Mouse (Mus musculus) heart, adult 2 months (tissue): ENCODE measurements around the gene Mras. TPM values are rescaled to one million over a fixed set of nuclear protein-coding genes. Genes with fewer than 3 reads are reported as not detected.
A peak's percentile ranks its signal among the peaks of the same experiment; 100 is the strongest.

Source experiments
- DNase-seq, 2 experiments: peaks; one replicate each; pipeline ENCODE4 v3.0.0; 2021
- H3K27ac ChIP-seq: fragments of 200-600 bp; 2 replicates; pipeline ENCODE4 v1.8.1; 2022
- H3K27me3 ChIP-seq: fragments of 200-500 bp; 2 replicates; pipeline ENCODE4 v1.6.1; 2012; ENCODE audit warnings: mild to moderate bottlenecking, low read length, inconsistent platforms, mixed read lengths; ENCODE audit not compliant: control insufficient read depth, insufficient read depth
- H3K36me3 ChIP-seq: fragments of 200-500 bp; 2 replicates; pipeline ENCODE4 v1.6.1; 2012; ENCODE audit warnings: low read length, inconsistent platforms; ENCODE audit not compliant: control insufficient read depth, insufficient read depth
- H3K4me1 ChIP-seq: fragments of 200-500 bp; 2 replicates; pipeline ENCODE4 v1.6.1; 2011; ENCODE audit warnings: low read length; ENCODE audit not compliant: control insufficient read depth, insufficient read depth
- H3K4me3 ChIP-seq: fragments of 200-600 bp; 2 replicates; pipeline ENCODE4 v1.8.1; 2022
- H3K79me2 ChIP-seq: fragments of 200-500 bp; replicated peaks from 2 replicates; pipeline ENCODE4 v1.6.1; 2012; ENCODE audit warnings: mild to moderate bottlenecking, inconsistent platforms, low read length, moderate library complexity, mixed read lengths; ENCODE audit not compliant: control insufficient read depth, insufficient read depth
- H3K9ac ChIP-seq: fragments of 200-500 bp; 2 replicates; pipeline ENCODE4 v1.6.1; 2012; ENCODE audit warnings: low read depth, mild to moderate bottlenecking, control low read depth, inconsistent platforms, low read length, mixed read lengths
- CTCF ChIP-seq: fragments of 200-600 bp; IDR thresholded peaks from 2 replicates; pipeline ENCODE4 v1.8.1; 2022; ENCODE audit warnings: antibody characterized with exemption, mild to moderate bottlenecking, moderate library complexity
- EP300 ChIP-seq: fragments of 200-500 bp; IDR thresholded peaks from 2 replicates; pipeline ENCODE4 v1.6.1; 2011; ENCODE audit warnings: low read depth, low read length, control low read depth; ENCODE audit not compliant: insufficient read depth
- POLR2A ChIP-seq: fragments of 200-500 bp; IDR thresholded peaks from 2 replicates; pipeline ENCODE4 v1.6.1; 2011; ENCODE audit warnings: mild to moderate bottlenecking, low read depth, low read length, control low read depth; ENCODE audit not compliant: insufficient read depth
- WGBS: fragments of 180-500 bp; shearing (Covaris S2); methylation state at CpG from one replicate; pipeline ENCODE4 v1.1.7; 2018; 5-methylcytosine and 5-hydroxymethylcytosine counted together
- intact Hi-C: fragments of 180-260 bp; cut with DNase I; formaldehyde crosslinking; loops from one replicate; pipeline ENCODE4 v1.15.1; 2025
- polyA plus RNA-seq: library from polyadenylated mRNA; depleted of rRNA; stranded (reverse); fragments of >200 nt; gene quantifications from 2 replicates; pipeline ENCODE4 v1.2.3, GENCODE M21; 2012
- total RNA-seq, 2 experiments: library from RNA; stranded (reverse); gene quantifications; 2 replicates each; pipeline ENCODE4 v1.2.3; 2021

Gene Mras
- total and polyA plus RNA-seq, 3 experiments, result 4.7 to 6.6 (median 5.1) TPM

DNA sequence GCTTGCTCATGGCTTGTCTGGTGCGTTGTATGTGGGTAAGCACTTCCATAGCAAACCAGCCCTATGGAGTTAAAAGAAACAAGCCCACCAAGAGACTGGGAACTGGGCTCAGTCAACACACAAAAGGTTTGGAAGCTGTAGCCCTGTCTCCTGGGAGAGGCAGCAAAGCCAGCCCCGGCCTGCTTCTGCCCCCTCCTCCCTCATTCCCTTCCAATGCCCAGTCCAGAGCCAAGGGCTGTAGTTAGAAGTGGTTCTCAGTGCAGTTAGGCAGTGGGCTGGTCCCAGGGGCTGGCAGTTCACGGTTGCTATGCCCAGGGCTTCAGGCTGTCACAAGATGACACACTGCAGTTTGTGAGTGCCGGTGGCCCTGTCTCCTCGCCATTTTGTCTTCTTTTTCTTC is 49.1 kb downstream of the Mras start:
- WGBS, result 87% methylated on average over 5 of the region's 5 CpGs
- no peak for TF ChIP-seq CTCF
- TF ChIP-seq POLR2A, result no peak
- TF ChIP-seq EP300, result no peak
- intact Hi-C loops, result no loop called here

DNA sequence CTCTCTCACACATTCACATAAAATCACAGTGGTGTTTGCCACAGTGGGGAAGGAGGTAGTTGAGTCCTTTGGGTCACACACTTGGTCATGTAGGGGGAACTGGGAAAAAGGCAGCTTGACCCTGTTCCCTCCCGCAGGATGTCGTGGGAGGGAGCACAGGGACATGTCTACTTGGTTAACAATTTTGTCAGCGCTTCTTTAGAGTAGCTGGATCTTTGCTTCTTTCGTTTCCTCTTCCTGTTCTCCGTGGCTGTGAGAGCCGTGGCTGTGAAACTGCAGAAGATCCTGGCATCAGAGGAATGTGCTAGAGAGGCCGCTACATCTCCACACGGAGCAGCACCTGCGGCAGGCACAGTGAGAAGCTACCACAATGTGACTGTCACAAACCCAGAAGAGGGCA is 54.6 kb downstream of the Mras start:
- no peaks in the 10 kb centered on the region for H3K79me2 ChIP-seq
- peak in 1 of 2 experiments; percentile 23 for DNase-seq
- H3K9ac ChIP-seq, result no peak overlapping the region
- H3K4me3 ChIP-seq, result no peak overlapping the region
- no peaks in the 10 kb centered on the region for H3K36me3 ChIP-seq
- no peaks in the 10 kb centered on the region for H3K27me3 ChIP-seq
- no peak overlapping the region for H3K27ac ChIP-seq
- 46% methylated on average over 9 of the region's 9 CpGs for WGBS
- H3K4me1 ChIP-seq, result no peaks in the 10 kb centered on the region
- intact Hi-C loops, result no loop called here
- TF ChIP-seq POLR2A (no peak), EP300 (no peak), CTCF (no peak)

More for the DNA sequence above, 49.1 kb downstream of the Mras start:
- H3K79me2 ChIP-seq, result no peaks in the 10 kb centered on the region
- no peaks in the 10 kb centered on the region for H3K27me3 ChIP-seq
- no peak overlapping the region for H3K4me3 ChIP-seq
- no peak overlapping the region for H3K9ac ChIP-seq
- H3K36me3 ChIP-seq, result no peaks in the 10 kb centered on the region
- H3K27ac ChIP-seq, result no peak overlapping the region
- no peak for DNase-seq
- no peaks in the 10 kb centered on the region for H3K4me1 ChIP-seq

DNA sequence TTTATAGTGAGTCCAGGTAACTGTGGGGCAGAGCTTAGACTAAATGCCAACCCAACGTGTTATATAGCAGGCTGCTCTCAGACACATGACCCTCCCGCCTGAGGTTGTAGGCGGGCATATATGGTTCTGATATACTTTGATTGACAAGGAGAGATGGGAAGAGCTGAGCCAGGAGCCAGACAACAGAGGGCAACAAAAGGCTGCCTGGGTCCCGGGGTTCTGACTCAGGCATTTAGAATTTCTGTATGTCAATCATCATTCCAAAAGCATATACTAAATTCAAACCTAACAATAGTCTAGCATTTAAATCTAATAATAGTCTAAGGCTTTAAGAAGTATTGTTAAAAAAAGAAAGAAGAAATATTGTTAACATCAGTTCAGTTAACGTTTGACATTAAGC is 58.0 kb downstream of the Mras start:
- H3K27ac ChIP-seq, result no peak overlapping the region
- H3K4me3 ChIP-seq, result no peak overlapping the region
- H3K79me2 ChIP-seq, result no peaks in the 10 kb centered on the region
- intact Hi-C loops, result loop anchor here (5.0 kb wide), 2 partner anchors 402 to 767 kb away; no protein-coding TSS in a partner anchor
- no peak for DNase-seq
- H3K27me3 ChIP-seq, result no peaks in the 10 kb centered on the region
- H3K4me1 ChIP-seq, result peaks cover 1% of the 10 kb centered on the region
- TF ChIP-seq CTCF, result no peak
- no peak for TF ChIP-seq POLR2A
- TF ChIP-seq EP300, result no peak
- H3K9ac ChIP-seq, result no peak overlapping the region
- H3K36me3 ChIP-seq, result no peaks in the 10 kb centered on the region
- 57% methylated on average over 5 of the region's 5 CpGs for WGBS

DNA sequence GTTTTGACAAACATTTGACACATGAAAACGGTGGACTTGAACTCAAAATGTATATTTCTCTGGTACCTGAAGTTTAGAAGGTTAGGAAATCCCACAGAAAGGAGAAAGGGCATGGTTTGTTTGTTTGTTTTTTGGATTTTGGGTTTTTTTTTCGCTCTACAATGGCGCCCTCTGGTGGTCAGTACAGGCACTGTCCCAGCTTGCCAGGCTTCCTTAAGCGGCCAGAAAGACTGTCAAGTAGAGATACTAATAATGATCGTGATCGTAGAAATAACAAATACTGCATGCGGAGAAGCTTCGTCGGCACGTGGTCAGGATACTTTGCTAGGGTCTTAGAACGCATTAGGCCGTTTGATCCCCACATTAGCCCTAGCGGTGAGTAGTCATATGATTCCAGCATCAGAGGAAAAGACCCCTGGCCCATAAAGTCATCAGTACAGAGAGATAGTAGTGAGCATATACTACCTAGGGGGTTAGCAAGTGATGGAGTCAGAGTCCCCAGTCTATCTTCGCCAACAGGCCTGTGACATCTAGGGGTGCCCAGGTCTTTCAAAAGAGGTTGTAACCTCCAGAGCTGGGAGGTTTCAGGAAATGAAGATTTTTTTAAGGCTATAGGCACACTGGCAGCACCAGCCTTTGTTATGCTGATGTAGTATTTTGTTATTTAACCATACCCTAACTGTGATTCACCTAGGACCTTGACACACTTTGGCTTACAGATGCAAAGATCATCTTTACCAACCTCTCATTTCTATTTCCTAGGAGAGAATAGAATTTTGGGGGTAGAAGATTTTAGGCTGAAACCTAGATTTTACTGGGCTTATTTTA is 60.4 kb downstream of the Mras start:
- no peak overlapping the region for H3K9ac ChIP-seq
- no peak overlapping the region for H3K4me3 ChIP-seq
- H3K27me3 ChIP-seq, result no peaks in the 10 kb centered on the region
- 6% methylated on average over 14 of the region's 14 CpGs for WGBS
- peak; percentile 28 to 66 for DNase-seq
- H3K36me3 ChIP-seq, result no peaks in the 10 kb centered on the region
- no peak overlapping the region for H3K27ac ChIP-seq
- intact Hi-C loops, result loop anchor here (1.0 to 5.0 kb wide), 4 partner anchors 74 to 765 kb away; partner anchors contain the start of gene Nme9
- H3K79me2 ChIP-seq, result no peaks in the 10 kb centered on the region
- TF ChIP-seq POLR2A, result no peak
- 0 out of 2 replicates have a peak, but pooled peaks have one; percentile 11 for TF ChIP-seq EP300
- H3K4me1 ChIP-seq, result peaks cover 1% of the 10 kb centered on the region

DNA sequence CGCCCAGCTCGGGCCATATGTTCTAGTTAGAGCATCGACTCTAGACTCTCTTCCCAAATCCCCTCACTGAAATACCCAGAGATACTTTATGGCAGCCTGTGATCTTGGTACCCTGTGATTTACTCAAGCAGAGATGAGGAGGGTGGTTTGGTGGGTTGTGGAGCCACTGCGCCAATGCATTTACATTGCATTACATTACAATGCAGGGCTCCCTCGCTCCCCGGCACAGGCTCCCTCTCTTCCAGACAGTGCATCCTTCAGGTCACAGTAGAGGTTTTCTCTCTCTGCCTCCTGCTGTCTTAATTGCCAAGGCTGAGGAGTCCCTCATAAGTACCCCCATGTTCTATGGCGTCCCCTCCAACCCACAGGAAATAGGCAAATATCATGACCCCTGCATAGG is 68.8 kb downstream of the Mras start:
- Histone ChIP-seq H3K79me2 (no peaks in the 10 kb centered on the region), H3K27me3 (no peaks in the 10 kb centered on the region), H3K36me3 (no peaks in the 10 kb centered on the region), H3K27ac (no peak overlapping the region), H3K4me1 (no peaks in the 10 kb centered on the region), H3K9ac (no peak overlapping the region), H3K4me3 (no peak overlapping the region)
- DNase-seq, result no peak
- TF ChIP-seq CTCF, result no peak
- TF ChIP-seq POLR2A, result no peak
- no peak for TF ChIP-seq EP300
- intact Hi-C loops, result no loop called here
- 75% methylated on average over 7 of the region's 7 CpGs for WGBS

DNA sequence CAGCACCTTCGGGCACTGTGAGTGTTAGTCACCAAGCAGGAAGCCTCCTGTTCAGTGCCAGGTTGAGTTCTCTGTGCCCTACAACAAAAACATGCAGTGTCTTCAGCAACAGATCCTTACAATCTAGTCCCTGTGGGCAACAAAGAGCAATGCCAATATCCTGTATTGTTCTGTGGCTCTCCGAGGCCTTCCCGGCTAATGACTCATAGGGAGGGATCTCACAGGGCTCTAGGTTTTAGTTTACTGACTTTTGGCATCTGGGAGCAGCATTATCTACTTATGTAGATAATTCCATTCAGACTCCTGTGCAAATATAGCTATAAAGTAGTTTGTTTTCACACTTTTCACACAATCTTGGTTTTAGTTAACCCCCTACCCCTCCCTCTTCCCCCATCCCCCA is 71.3 kb downstream of the Mras start:
- Histone ChIP-seq H3K36me3 (no peaks in the 10 kb centered on the region), H3K4me3 (no peak overlapping the region), H3K27ac (no peak overlapping the region), H3K9ac (no peak overlapping the region), H3K27me3 (no peaks in the 10 kb centered on the region), H3K4me1 (no peaks in the 10 kb centered on the region), H3K79me2 (no peaks in the 10 kb centered on the region)
- intact Hi-C loops, result no loop called here
- DNase-seq, result no peak
- TF ChIP-seq EP300, result no peak
- no peak for TF ChIP-seq CTCF
- no peak for TF ChIP-seq POLR2A
- WGBS, result 46% methylated on average over 3 of the region's 3 CpGs
